Mouse (Mus musculus) liver, postnatal 0 days (tissue): Measurements from ENCODE around the gene Pofut2.

Experiments
- CTCF ChIP-seq: sonication (generic); IDR thresholded peaks from 2 replicates; pipeline ENCODE4 v1.5.1; 2016; ENCODE audit warnings: antibody characterized with exemption, low read depth
- EP300 ChIP-seq: IDR thresholded peaks from 2 replicates; pipeline ENCODE4 v1.6.1; 2016; ENCODE audit warnings: antibody characterized with exemption, low read depth, mild to moderate bottlenecking

DNA sequence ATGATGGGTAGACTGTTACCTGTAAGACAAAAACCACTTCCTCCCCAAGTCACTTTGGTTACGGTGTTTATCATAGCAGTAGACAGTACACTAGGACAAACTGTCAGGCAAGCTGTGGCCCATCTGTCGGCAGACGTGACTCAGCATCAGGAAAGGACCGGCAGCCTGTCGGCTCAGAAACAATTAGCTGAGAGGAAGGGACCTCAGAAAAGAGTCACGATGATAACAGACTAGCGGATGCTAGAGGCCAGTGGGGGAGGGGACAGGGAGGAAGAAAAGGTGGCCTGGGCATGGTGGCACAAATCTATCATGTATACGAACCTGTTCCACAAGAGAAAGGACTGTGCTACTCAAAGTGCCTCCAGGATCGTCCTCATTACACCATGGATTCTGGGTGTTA is 33.6 kb upstream of the Pofut2 start:
- TF ChIP-seq CTCF (no peak), EP300 (peak; percentile 91)
